ENCODE assay signal across 28 mouse cellular contexts in the genomic region with DNA sequence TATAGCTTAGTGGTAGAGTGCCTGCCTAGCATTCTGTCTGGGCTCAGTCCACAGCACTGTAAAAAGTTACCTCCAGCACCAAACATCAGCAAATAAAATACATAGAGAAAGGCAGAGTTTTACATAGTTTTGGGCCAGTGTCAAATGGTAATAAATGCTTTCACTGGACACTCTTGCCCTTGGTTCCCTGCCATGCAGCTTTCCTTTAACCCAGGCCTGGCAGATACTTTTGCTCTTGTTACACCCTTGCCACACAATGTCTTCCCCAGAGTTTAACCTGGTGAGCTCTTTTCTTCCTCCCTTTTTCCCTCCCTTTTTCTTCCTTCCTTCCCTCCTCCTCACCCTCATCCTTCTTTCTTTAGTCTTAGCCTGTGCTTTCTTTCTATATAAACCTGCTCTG. TPM values are rescaled to one million over a fixed set of nuclear protein-coding genes. Genes with fewer than 3 reads are reported as not detected.
A peak's percentile ranks its signal among the peaks of the same experiment; 100 is the strongest.
DNase-seq lines count a peak whose midpoint lies in the region; ATAC-seq and TF ChIP-seq lines count a peak whose summit lies in the region.
"Had no signal": no experiment of that assay in that cellular context is flagged by ENCODE, and none has a peak within 500 bp of the region (broad histone marks: within the 10 kb centered on the region; RNA-seq: fewer than 3 reads in every experiment).

No protein-coding gene starts in this region.

- H3ac ChIP-seq in myocyte (ENCODE audit: control insufficient read depth, insufficient read length) = no peak overlapping the region

- no peak overlapping the region for H3K9ac ChIP-seq in liver, adult 2 months (ENCODE audit: low read depth, low read length)
- no peak overlapping the region for H3K9ac ChIP-seq in liver, embryonic 11.5 days (ENCODE audit: low read depth, low read length)
- H3K9ac ChIP-seq: embryonic facial prominence, embryonic 15.5 days; heart, embryonic 12.5 days; limb, embryonic 15.5 days had no signal

- H3K4me2 ChIP-seq in liver, embryonic 11.5 days = no peak overlapping the region
- H3K4me2 ChIP-seq in myocyte (ENCODE audit: low read depth) = peak overlapping the region; percentile 40
- H3K4me2 ChIP-seq: embryonic facial prominence, embryonic 15.5 days; heart, embryonic 12.5 days; limb, embryonic 15.5 days; neural tube, embryonic 13.5 days had no signal

- no peaks in the 10 kb centered on the region for H3K27me3 ChIP-seq in liver, adult 2 months (ENCODE audit: control insufficient read depth, insufficient read depth, low read length)
- no peaks in the 10 kb centered on the region for H3K27me3 ChIP-seq in liver, embryonic 11.5 days (replicated peaks; ENCODE audit: control insufficient read depth, insufficient read depth, low read length)
- H3K27me3 ChIP-seq in myocyte (ENCODE audit: control insufficient read depth, insufficient read depth, insufficient read length) = no peaks in the 10 kb centered on the region
- H3K27me3 ChIP-seq: embryonic facial prominence, embryonic 15.5 days; forebrain, embryonic 13.5 days; heart, embryonic 12.5 days; limb, embryonic 15.5 days; neural tube, embryonic 13.5 days had no signal

- ATAC-seq in liver, embryonic 11.5 days (replicated peaks; ENCODE audit: low FRiP score) = no peak
- ATAC-seq: forebrain, embryonic 13.5 days; hindbrain, embryonic 16.5 days; midbrain, embryonic 16.5 days had no signal

- peak overlapping the region; percentile 99 for H3K27ac ChIP-seq in gastrocnemius, adult 2 months
- H3K27ac ChIP-seq in liver, adult 2 months (replicated peaks; ENCODE audit: insufficient read depth, low read depth, low read length) = peak overlapping the region; percentile 18
- no peak overlapping the region for H3K27ac ChIP-seq in liver, embryonic 11.5 days (ENCODE audit: low read depth, low read length)
- H3K27ac ChIP-seq: embryonic facial prominence, embryonic 10.5 days; embryonic facial prominence, embryonic 15.5 days; forebrain, embryonic 13.5 days; heart, adult 2 months; limb, embryonic 10.5 days; limb, embryonic 15.5 days; neural tube, embryonic 13.5 days had no signal

- DNase-seq in gastrocnemius, adult 2 months = no peak
- DNase-seq in gastrocnemius, postnatal 10 days = no peak
- peak; percentile 65 for DNase-seq in liver, adult 2 months (ENCODE audit: extremely low read depth, low read depth, low spot score)
- no peak for DNase-seq in liver, embryonic 11.5 days (ENCODE audit: low spot score)
- DNase-seq in adipocyte (ENCODE audit: low spot score) = peak; percentile 58
- DNase-seq in spleen, postnatal 10 days (ENCODE audit: low spot score in 2 of 2) = no peak
- DNase-seq: cerebellum, adult 8-10 months; cerebellum, postnatal 25 days; gastrocnemius, postnatal 36 days; heart, adult 2 months; kidney, adult 18-20 months; kidney, postnatal 14 days; layer of hippocampus, adult 9-11 months; lung, adult 2 months; lung, postnatal 10 days; right cerebral cortex, postnatal 4 days; thymus, postnatal 14 days had no signal

- peaks cover 29% of the 10 kb centered on the region for H3K79me2 ChIP-seq in liver, adult 2 months (ENCODE audit: control insufficient read depth, insufficient read depth, low read length)
- H3K79me2 ChIP-seq in myocyte (ENCODE audit: control insufficient read depth, insufficient read depth) = peaks cover 68% of the 10 kb centered on the region

- intact Hi-C loops in gastrocnemius, adult 2 months (cut with DNase I) = loop anchor here (5.0 kb wide), 1 partner anchor 42 kb away; a partner anchor contains a TSS

- H3K9me3 ChIP-seq in liver, embryonic 11.5 days (ENCODE audit: control insufficient read depth, low read length) = no peaks in the 10 kb centered on the region
- H3K9me3 ChIP-seq: embryonic facial prominence, embryonic 10.5 days; embryonic facial prominence, embryonic 15.5 days; forebrain, embryonic 13.5 days; heart, embryonic 12.5 days; limb, embryonic 10.5 days; limb, embryonic 15.5 days; neural tube, embryonic 13.5 days had no signal

- H3K4me3 ChIP-seq in gastrocnemius, adult 2 months = peak overlapping the region; percentile 100
- no peak overlapping the region for H3K4me3 ChIP-seq in liver, adult 2 months (ENCODE audit: insufficient read depth, low read depth, low read length)
- H3K4me3 ChIP-seq in liver, embryonic 11.5 days (ENCODE audit: low read depth, low read length) = no peak overlapping the region
- no peak overlapping the region for H3K4me3 ChIP-seq in myocyte
- H3K4me3 ChIP-seq: embryonic facial prominence, embryonic 10.5 days; embryonic facial prominence, embryonic 15.5 days; forebrain, embryonic 13.5 days; heart, embryonic 12.5 days; limb, embryonic 10.5 days; limb, embryonic 15.5 days; neural tube, embryonic 13.5 days had no signal

- TF ChIP-seq CTCF in gastrocnemius, adult 2 months (IDR thresholded peaks at IDR 0.05) = no peak
- no peak for TF ChIP-seq CTCF in liver, adult 2 months (IDR thresholded peaks at IDR 0.05; ENCODE audit: low read depth, low read length)

- TF ChIP-seq POLR2A in liver, adult 2 months (IDR thresholded peaks at IDR 0.05; ENCODE audit: extremely low read depth, insufficient read depth, low read length) = no peak
- no peak for TF ChIP-seq POLR2A in myocyte (IDR thresholded peaks at IDR 0.05; ENCODE audit: insufficient read length, low read depth)

- peaks cover 23% of the 10 kb centered on the region for H3K4me1 ChIP-seq in liver, adult 2 months (ENCODE audit: control insufficient read depth, insufficient read depth, low read length)
- peaks cover 11% of the 10 kb centered on the region for H3K4me1 ChIP-seq in liver, embryonic 11.5 days (replicated peaks; ENCODE audit: control insufficient read depth, insufficient read depth, low read length)

- no peaks in the 10 kb centered on the region for H3K36me3 ChIP-seq in liver, adult 2 months (ENCODE audit: control insufficient read depth, insufficient read depth, low read length)
- H3K36me3 ChIP-seq in liver, embryonic 11.5 days (ENCODE audit: control insufficient read depth, insufficient read depth, low read length) = no peaks in the 10 kb centered on the region
- H3K36me3 ChIP-seq in myocyte (ENCODE audit: control insufficient read depth, insufficient read depth) = no peaks in the 10 kb centered on the region
- H3K36me3 ChIP-seq: embryonic facial prominence, embryonic 15.5 days; limb, embryonic 15.5 days had no signal

TF ChIP-seq in myocyte, 11 proteins besides CTCF, POLR2A, EP300 and RAD21:
- no peak for TF ChIP-seq TCF12 (IDR thresholded peaks at IDR 0.05; ENCODE audit: insufficient read depth, poor library complexity, severe bottlenecking)
- no peak for TF ChIP-seq REST (IDR thresholded peaks at IDR 0.05; ENCODE audit: insufficient read depth, insufficient read length)
- TF ChIP-seq USF1 (IDR thresholded peaks at IDR 0.05; ENCODE audit: low read depth) = no peak
- no peak for TF ChIP-seq MYOG (IDR thresholded peaks at IDR 0.05; ENCODE audit: control insufficient read depth in 1 of 3, insufficient read depth in 1 of 3, insufficient read length in 2 of 3, low read depth in 2 of 3)
- no peak for TF ChIP-seq SRF (IDR thresholded peaks at IDR 0.05; ENCODE audit: control insufficient read depth, insufficient read length, low read depth)
- TF ChIP-seq MYOD1 (IDR thresholded peaks at IDR 0.05; ENCODE audit: control insufficient read depth in 1 of 3, insufficient read length in 2 of 3, low read depth in 2 of 3) = no peak
- no peak for TF ChIP-seq TCF3 (IDR thresholded peaks at IDR 0.05; ENCODE audit: insufficient read length, low read depth)
- no peak for TF ChIP-seq CEBPB (IDR thresholded peaks at IDR 0.05; ENCODE audit: insufficient read depth, poor library complexity, severe bottlenecking)
- TF ChIP-seq E2F4 (IDR thresholded peaks at IDR 0.05; ENCODE audit: insufficient read depth) = no peak
- no peak for TF ChIP-seq MAX (IDR thresholded peaks at IDR 0.05; ENCODE audit: low read depth)
- no peak for TF ChIP-seq POLR2AphosphoS2 (IDR thresholded peaks at IDR 0.05; ENCODE audit: insufficient read length, low read depth)

RNA-seq across cellular contexts. Expression of a gene that starts 3.4 kb away (rescaled TPM):
- 100 to 1,000 TPM; 154 to 161 TPM for total RNA-seq in gastrocnemius, adult 2 months (2021)
- 100 to 1,000 TPM; 121 to 130 TPM for total RNA-seq in gastrocnemius, postnatal 10 days (2021)
- 52.4 and 58.5 TPM in 2 replicates for total RNA-seq in liver, adult 2 months (2014; rRNA removed)
- polyA plus RNA-seq in liver, adult 2 months (2012; rRNA removed) = 9.8 and 12.2 TPM in 2 replicates
- polyA plus RNA-seq in liver, embryonic 11.5 days (2014; fragmentation: Nextera tagmentation; extraction: Ambion mirVana) = 19.5 and 24.6 TPM in 2 replicates
- 16.9 TPM for polyA plus RNA-seq in myocyte (2012; fragmentation: generic; extraction: Trizol)

RNA-seq across cellular contexts. Expression of a gene that starts 31.0 kb away (rescaled TPM):
- total RNA-seq in gastrocnemius, adult 2 months (2021) = 10 to 100 TPM; 13.0 to 22.7 TPM
- 10 to 100 TPM; 22.9 to 23.3 TPM for total RNA-seq in gastrocnemius, postnatal 10 days (2021)
- 20.7 and 36.2 TPM in 2 replicates for total RNA-seq in liver, adult 2 months (2014; rRNA removed)
- 73.7 and 83.2 TPM in 2 replicates for polyA plus RNA-seq in liver, adult 2 months (2012; rRNA removed)
- polyA plus RNA-seq in liver, embryonic 11.5 days (2014; fragmentation: Nextera tagmentation; extraction: Ambion mirVana) = 315 and 317 TPM in 2 replicates
- polyA plus RNA-seq in myocyte (2012; fragmentation: generic; extraction: Trizol) = 48.7 TPM

RNA-seq across cellular contexts. Expression of a gene that starts 31.2 kb away (rescaled TPM):
- 10 to 100 TPM in 1 of 2 experiments, 1 to 10 TPM in 1; 2.8 to 13.0 TPM for total RNA-seq in gastrocnemius, adult 2 months (2021)
- total RNA-seq in gastrocnemius, postnatal 10 days (2021) = 10 to 100 TPM; 30.2 to 31.3 TPM
- total RNA-seq in liver, adult 2 months (2014; rRNA removed) = 46.7 and 64.4 TPM in 2 replicates
- polyA plus RNA-seq in liver, adult 2 months (2012; rRNA removed) = 36.2 and 37.6 TPM in 2 replicates
- 393 TPM in 2 replicates for polyA plus RNA-seq in liver, embryonic 11.5 days (2014; fragmentation: Nextera tagmentation; extraction: Ambion mirVana)
- 258 TPM for polyA plus RNA-seq in myocyte (2012; fragmentation: generic; extraction: Trizol)
- total RNA-seq: hematopoietic stem cell, adult 5-6 weeks had no signal

RNA-seq across cellular contexts. Expression of a gene that starts 43.2 kb away (rescaled TPM):
- 100 to 1,000 TPM; 611 to 700 TPM for total RNA-seq in gastrocnemius, adult 2 months (2021)
- total RNA-seq in gastrocnemius, postnatal 10 days (2021) = 100 to 1,000 TPM; 511 to 591 TPM
- 363 and 370 TPM in 2 replicates for total RNA-seq in liver, adult 2 months (2014; rRNA removed)
- polyA plus RNA-seq in liver, adult 2 months (2012; rRNA removed) = 153 and 184 TPM in 2 replicates
- polyA plus RNA-seq in liver, embryonic 11.5 days (2014; fragmentation: Nextera tagmentation; extraction: Ambion mirVana) = 112 and 142 TPM in 2 replicates
- polyA plus RNA-seq in myocyte (2012; fragmentation: generic; extraction: Trizol) = 1,152 TPM

Comparison
In these comparisons a context has a peak if more than half of its experiments do, and no peak if none do; other contexts are left out.
1. DNase-seq: peak in liver, adult 2 months (single experiment) and adipocyte (single experiment); none in gastrocnemius, adult 2 months (single experiment), gastrocnemius, postnatal 10 days (single experiment), liver, embryonic 11.5 days (single experiment) and spleen, postnatal 10 days (0 of 2).